Mouse (Mus musculus) bone marrow macrophage, adult 2 months (primary cell): ENCODE data around the gene 4933428G20Rik.

ENCODE experiments used
- CTCF ChIP-seq: IDR thresholded peaks from 2 replicates; pipeline ENCODE4 v1.5.1; 2012; ENCODE audit warnings: low read depth, mild to moderate bottlenecking, low read length, moderate library complexity
- POLR2A ChIP-seq: IDR thresholded peaks from 2 replicates; pipeline ENCODE4 v1.6.1; 2012; ENCODE audit warnings: mild to moderate bottlenecking, low read depth, low read length, borderline replicate concordance

GRCm38 (mm10) chr11:97502383-97502782, 2.2 kb upstream of the 4933428G20Rik start:
- no peak for TF ChIP-seq CTCF
- TF ChIP-seq POLR2A = no peak
